Mouse (Mus musculus) small intestine, adult 2 months (tissue): ENCODE data around the gene Igsf9. TPM values are rescaled to one million over a fixed set of nuclear protein-coding genes. Genes with fewer than 3 reads are reported as not detected.

Experiments
- H3K27ac ChIP-seq: fragments of 200-500 bp; 2 replicates; pipeline ENCODE4 v1.5.1; 2012; ENCODE audit warnings: low read depth, low read length, control low read depth, inconsistent platforms; ENCODE audit not compliant: insufficient read depth
- H3K27me3 ChIP-seq: fragments of 200-500 bp; 2 replicates; pipeline ENCODE4 v1.6.1; 2012; ENCODE audit warnings: mild to moderate bottlenecking, moderate library complexity, low read length, inconsistent platforms; ENCODE audit not compliant: control insufficient read depth, insufficient read depth
- H3K36me3 ChIP-seq: fragments of 200-500 bp; 2 replicates; pipeline ENCODE4 v1.6.1; 2012; ENCODE audit warnings: mild to moderate bottlenecking, low read length, control low read depth, inconsistent platforms; ENCODE audit not compliant: control insufficient read depth, insufficient read depth
- H3K4me1 ChIP-seq: fragments of 200-500 bp; 2 replicates; pipeline ENCODE4 v1.6.1; 2012; ENCODE audit warnings: low read length, inconsistent platforms, mixed read lengths; ENCODE audit not compliant: control insufficient read depth, insufficient read depth, insufficient read length
- H3K4me3 ChIP-seq: fragments of 200-500 bp; 2 replicates; pipeline ENCODE4 v1.5.1; 2012; ENCODE audit warnings: low read depth, mild to moderate bottlenecking, control low read depth, inconsistent platforms, low read length, moderate library complexity
- CTCF ChIP-seq: fragments of 200-500 bp; IDR thresholded peaks from 2 replicates; pipeline ENCODE4 v1.5.1; 2012; ENCODE audit warnings: low read depth, mild to moderate bottlenecking, control low read depth, inconsistent platforms, low read length, moderate library complexity, mixed read lengths; ENCODE audit not compliant: insufficient replicate concordance, insufficient read length; ENCODE audit errors: extremely low read depth
- POLR2A ChIP-seq: fragments of 200-500 bp; IDR thresholded peaks from 2 replicates; pipeline ENCODE4 v1.6.1; 2012; ENCODE audit warnings: low read depth, mild to moderate bottlenecking, control low read depth, inconsistent platforms, low read length, moderate library complexity
- WGBS: fragments of 180-500 bp; shearing (Covaris S2); methylation state at CpG from one replicate; pipeline ENCODE4 v1.1.7; 2018; 5-methylcytosine and 5-hydroxymethylcytosine counted together
- polyA plus RNA-seq: library from polyadenylated mRNA; depleted of rRNA; stranded (reverse); fragments of >200 nt; gene quantifications from 2 replicates; pipeline ENCODE4 v1.2.3, GENCODE M21; 2012

Gene Igsf9
- polyA plus RNA-seq, 1 experiment: 516 TPM

- Histone ChIP-seq H3K27me3 (no peaks in the 10 kb centered on the region), H3K4me3 (no peak overlapping the region), H3K27ac (0 out of 2 replicates have a peak overlapping the region, but pooled peaks have one; percentile 50), H3K4me1 (peaks cover 13% of the 10 kb centered on the region; the same call in 1 of the 2 replicates), H3K36me3 (no peaks in the 10 kb centered on the region)
- no peak for TF ChIP-seq CTCF
- TF ChIP-seq POLR2A: no peak
- 63% methylated on average over 7 of the region's 7 CpGs for WGBS
Measured at GRCm38 (mm10) chr1:172525971-172526370, 44.4 kb downstream of the Igsf9 start.

GRCm38 (mm10) chr1:172526380-172527081, 44.9 kb downstream of the Igsf9 start:
- 31% methylated on average over 23 of the region's 23 CpGs for WGBS
- Histone ChIP-seq H3K4me3 (peak overlapping the region; percentile 43), H3K36me3 (no peaks in the 10 kb centered on the region), H3K27me3 (no peaks in the 10 kb centered on the region), H3K4me1 (peaks cover 7% of the 10 kb centered on the region; the same call in 1 of the 2 replicates), H3K27ac (peak overlapping the region; percentile 50; the same call in 1 of the 2 replicates)
- TF ChIP-seq POLR2A (no peak), CTCF (no peak)

GRCm38 (mm10) chr1:172527431-172527830, 45.8 kb downstream of the Igsf9 start:
- 96% methylated on average over 10 of the region's 10 CpGs for WGBS
- H3K27ac ChIP-seq: no peak overlapping the region
- TF ChIP-seq CTCF: no peak
- H3K4me1 ChIP-seq: peaks cover 8% of the 10 kb centered on the region; the same call in 1 of the 2 replicates
- no peaks in the 10 kb centered on the region for H3K36me3 ChIP-seq
- H3K4me3 ChIP-seq: no peak overlapping the region
- H3K27me3 ChIP-seq: peaks cover 3% of the 10 kb centered on the region; the same call in 1 of the 2 replicates

GRCm38 (mm10) chr1:172528701-172529100, 47.1 kb downstream of the Igsf9 start:
- no peak for TF ChIP-seq POLR2A
- TF ChIP-seq CTCF: peak; percentile 100
- H3K4me3 ChIP-seq: no peak overlapping the region
- peaks cover 3% of the 10 kb centered on the region; the same call in 1 of the 2 replicates for H3K27me3 ChIP-seq
- 3% methylated on average over 7 of the region's 7 CpGs for WGBS
- H3K27ac ChIP-seq: no peak overlapping the region
- H3K4me1 ChIP-seq: peaks cover 10% of the 10 kb centered on the region
- no peaks in the 10 kb centered on the region for H3K36me3 ChIP-seq

- H3K27me3 ChIP-seq: peaks cover 3% of the 10 kb centered on the region; the same call in 1 of the 2 replicates
- no peak overlapping the region for H3K4me3 ChIP-seq
- WGBS: 44% methylated on average over 8 of the region's 8 CpGs
- H3K36me3 ChIP-seq: no peaks in the 10 kb centered on the region
- TF ChIP-seq POLR2A: no peak
- no peak for TF ChIP-seq CTCF
- H3K27ac ChIP-seq: no peak overlapping the region
- peaks cover 8% of the 10 kb centered on the region for H3K4me1 ChIP-seq
Measured at GRCm38 (mm10) chr1:172530544-172531220, 49.1 kb downstream of the Igsf9 start.

- no peaks in the 10 kb centered on the region for H3K36me3 ChIP-seq
Measured at GRCm38 (mm10) chr1:172532551-172532950, 51.0 kb downstream of the Igsf9 start.

GRCm38 (mm10) chr1:172535116-172535515, 53.5 kb downstream of the Igsf9 start:
- WGBS: 85% methylated on average over 16 of the region's 16 CpGs
- H3K27me3 ChIP-seq: peaks cover 3% of the 10 kb centered on the region; the same call in 1 of the 2 replicates
- no peak overlapping the region for H3K27ac ChIP-seq
- no peaks in the 10 kb centered on the region for H3K36me3 ChIP-seq
- no peak for TF ChIP-seq POLR2A
- no peak for TF ChIP-seq CTCF
- peaks cover 8% of the 10 kb centered on the region for H3K4me1 ChIP-seq
- H3K4me3 ChIP-seq: no peak overlapping the region

More at GRCm38 (mm10) chr1:172532551-172532950, 51.0 kb downstream of the Igsf9 start:
- peak overlapping the region; percentile 29 for H3K4me3 ChIP-seq
- 9% methylated on average over 13 of the region's 13 CpGs for WGBS
- H3K27me3 ChIP-seq: peaks cover 3% of the 10 kb centered on the region; the same call in 1 of the 2 replicates
- H3K4me1 ChIP-seq: peaks cover 8% of the 10 kb centered on the region
- TF ChIP-seq CTCF: no peak
- no peak for TF ChIP-seq POLR2A
- no peak overlapping the region for H3K27ac ChIP-seq
